Mouse (Mus musculus): Measurements from ENCODE around the gene Creb3l4.

DNA sequence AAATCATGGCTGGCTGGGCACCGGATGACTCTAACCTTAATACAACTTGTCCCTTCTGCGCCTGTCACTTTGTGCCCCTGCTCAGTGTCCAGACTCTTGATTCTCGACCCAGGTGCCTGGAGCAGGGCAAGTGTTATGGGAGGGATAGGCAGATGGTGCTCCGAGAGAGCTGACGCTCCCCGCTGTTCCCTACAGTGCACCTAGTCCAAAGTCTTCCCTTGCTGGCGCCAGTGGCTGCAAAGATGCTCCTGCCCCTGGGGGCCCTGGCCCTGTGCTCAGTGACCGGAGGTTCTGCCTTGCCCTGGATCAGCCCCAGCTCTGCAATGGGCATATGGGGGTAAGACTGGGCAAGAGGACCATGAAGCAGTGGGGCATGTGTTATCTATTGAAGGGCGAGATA, 34.5 kb upstream of the Creb3l4 start:
- TF ChIP-seq POLR2A (IDR thresholded peaks at IDR 0.05; ENCODE audit: insufficient read depth, low read depth, low read length) = no peak
- no peak for TF ChIP-seq CTCF (IDR thresholded peaks at IDR 0.05)

All from heart, adult 2 months (tissue).